Mouse (Mus musculus) stomach, postnatal 0 days (tissue): ENCODE data around the gene Prkcb. TPM values are rescaled to one million over a fixed set of nuclear protein-coding genes. Genes with fewer than 3 reads are reported as not detected.

ENCODE experiments used
- ATAC-seq: fragments of 200-750 bp; cut with Nextera tagmentation; 2 replicates; pipeline ENCODE4 v1.8.0; 2017; ENCODE audit not compliant: low FRiP score, low TSS enrichment
- DNase-seq: peaks from one replicate; pipeline ENCODE4 v3.0.0-alpha.2; 2016; ENCODE audit warnings: low spot score
- H3K27ac ChIP-seq: fragments of 300-500 bp; sonication (generic); replicated peaks from 2 replicates; pipeline ENCODE4 v1.5.1; 2014; ENCODE audit warnings: mild to moderate bottlenecking, control low read depth
- H3K27me3 ChIP-seq: fragments of 300-500 bp; sonication (generic); 2 replicates; pipeline ENCODE4 v1.6.1; 2014; ENCODE audit warnings: low read length; ENCODE audit not compliant: control insufficient read depth, insufficient read depth
- H3K36me3 ChIP-seq: fragments of 300-500 bp; sonication (generic); 2 replicates; pipeline ENCODE4 v1.6.1; 2014; ENCODE audit warnings: low read length, mixed read lengths; ENCODE audit not compliant: control insufficient read depth, insufficient read depth
- H3K4me1 ChIP-seq: fragments of 300-500 bp; sonication (generic); replicated peaks from 2 replicates; pipeline ENCODE4 v1.6.1; 2014; ENCODE audit warnings: antibody characterized with exemption; ENCODE audit not compliant: control insufficient read depth, insufficient read depth
- H3K4me2 ChIP-seq: fragments of 300-500 bp; sonication (generic); replicated peaks from 2 replicates; pipeline ENCODE4 v1.6.1; 2014; ENCODE audit warnings: low read depth, mild to moderate bottlenecking, control low read depth, moderate library complexity
- H3K4me3 ChIP-seq: fragments of 300-500 bp; sonication (generic); 2 replicates; pipeline ENCODE4 v1.5.1; 2014; ENCODE audit warnings: low read depth, low read length, control low read depth
- H3K9ac ChIP-seq: fragments of 300-500 bp; sonication (generic); 2 replicates; pipeline ENCODE4 v1.6.1; 2014; ENCODE audit warnings: mild to moderate bottlenecking, low read length, control low read depth, mixed read lengths
- H3K9me3 ChIP-seq: fragments of 300-500 bp; sonication (generic); 2 replicates; pipeline ENCODE4 v1.6.1; 2016; ENCODE audit warnings: low read length; ENCODE audit not compliant: control insufficient read depth
- CTCF ChIP-seq: IDR thresholded peaks from 2 replicates; pipeline ENCODE4 v1.5.1; 2016; ENCODE audit warnings: antibody characterized with exemption, low read depth, mild to moderate bottlenecking, moderate library complexity
- EP300 ChIP-seq: optimal IDR thresholded peaks from 2 replicates; pipeline ENCODE3; 2016; ENCODE audit warnings: antibody characterized with exemption
- WGBS: fragments of 180-500 bp; shearing (Covaris S2); extraction: QIAGEN DNeasy Blood & Tissue Kit; methylation state at CpG from one replicate; pipeline ENCODE4 v1.1.7; 2014; 5-methylcytosine and 5-hydroxymethylcytosine counted together
- polyA plus RNA-seq: library from polyadenylated mRNA; unstranded; fragments of >200 nt; fragmentation: Nextera tagmentation; extraction: Ambion mirVana; gene quantifications from 2 replicates; pipeline ENCODE4 v1.2.1, GENCODE M21; 2015

The Prkcb gene
- polyA plus RNA-seq, 1 experiment from 2014 or later: 7.9 TPM

GRCm38 (mm10) chr7:122294111-122294510, 5.6 kb downstream of the Prkcb start:
- H3K9me3 ChIP-seq: no peaks in the 10 kb centered on the region
- H3K36me3 ChIP-seq: no peaks in the 10 kb centered on the region
- ATAC-seq (no peak), DNase-seq (no peak)
- no peak for TF ChIP-seq CTCF
- no peak for TF ChIP-seq EP300
- no peak overlapping the region for H3K9ac ChIP-seq
- no peak overlapping the region for H3K27ac ChIP-seq
- H3K27me3 ChIP-seq: peaks cover 5% of the 10 kb centered on the region; the same call in 1 of the 2 replicates
- no peaks in the 10 kb centered on the region for H3K4me1 ChIP-seq
- H3K4me3 ChIP-seq: no peak overlapping the region
- 44% methylated on average over 7 of the region's 7 CpGs for WGBS
- H3K4me2 ChIP-seq: no peak overlapping the region

- Histone ChIP-seq H3K27ac (no peak overlapping the region), H3K27me3 (no peaks in the 10 kb centered on the region), H3K9ac (no peak overlapping the region), H3K4me2 (no peak overlapping the region), H3K4me1 (no peaks in the 10 kb centered on the region), H3K36me3 (no peaks in the 10 kb centered on the region), H3K9me3 (no peaks in the 10 kb centered on the region), H3K4me3 (no peak overlapping the region)
- ATAC-seq: no peak
- DNase-seq: no peak
- WGBS: 83% methylated on average over 4 of the region's 4 CpGs
- TF ChIP-seq CTCF: no peak
- no peak for TF ChIP-seq EP300
Observed at GRCm38 (mm10) chr7:122295363-122295762, 6.8 kb downstream of the Prkcb start.

GRCm38 (mm10) chr7:122296331-122296730, 7.8 kb downstream of the Prkcb start:
- WGBS: 77% methylated on average over 1 of the region's 1 CpGs
- Histone ChIP-seq H3K4me1 (no peaks in the 10 kb centered on the region), H3K4me2 (no peak overlapping the region), H3K9ac (no peak overlapping the region), H3K36me3 (no peaks in the 10 kb centered on the region), H3K27me3 (no peaks in the 10 kb centered on the region), H3K4me3 (no peak overlapping the region), H3K9me3 (no peaks in the 10 kb centered on the region), H3K27ac (no peak overlapping the region)
- no peak for TF ChIP-seq EP300
- no peak for TF ChIP-seq CTCF
- no peak for ATAC-seq
- DNase-seq: no peak

- Histone ChIP-seq H3K27me3 (no peaks in the 10 kb centered on the region), H3K36me3 (no peaks in the 10 kb centered on the region), H3K9ac (no peak overlapping the region), H3K4me3 (no peak overlapping the region), H3K9me3 (no peaks in the 10 kb centered on the region), H3K27ac (no peak overlapping the region), H3K4me2 (no peak overlapping the region), H3K4me1 (no peaks in the 10 kb centered on the region)
- TF ChIP-seq CTCF (no peak), EP300 (no peak)
- DNase-seq: no peak
- 87% methylated on average over 3 of the region's 3 CpGs for WGBS
- no peak for ATAC-seq
Observed at GRCm38 (mm10) chr7:122296805-122297204, 8.3 kb downstream of the Prkcb start.

GRCm38 (mm10) chr7:122297627-122298026, 9.1 kb downstream of the Prkcb start:
- Histone ChIP-seq H3K9ac (no peak overlapping the region), H3K36me3 (no peaks in the 10 kb centered on the region), H3K27ac (no peak overlapping the region), H3K9me3 (no peaks in the 10 kb centered on the region), H3K4me3 (no peak overlapping the region), H3K4me2 (no peak overlapping the region), H3K4me1 (no peaks in the 10 kb centered on the region), H3K27me3 (no peaks in the 10 kb centered on the region)
- ATAC-seq (no peak), DNase-seq (no peak)
- TF ChIP-seq CTCF (no peak), EP300 (no peak)
- 42% methylated on average over 3 of the region's 3 CpGs for WGBS

GRCm38 (mm10) chr7:122298715-122299114, 10.2 kb downstream of the Prkcb start:
- no peak overlapping the region for H3K9ac ChIP-seq
- no peak for TF ChIP-seq EP300
- TF ChIP-seq CTCF: no peak
- no peak overlapping the region for H3K4me3 ChIP-seq
- no peak for DNase-seq
- 75% methylated on average over 2 of the region's 2 CpGs for WGBS
- H3K27ac ChIP-seq: no peak overlapping the region
- H3K9me3 ChIP-seq: no peaks in the 10 kb centered on the region
- H3K4me2 ChIP-seq: no peak overlapping the region
- H3K36me3 ChIP-seq: no peaks in the 10 kb centered on the region
- H3K4me1 ChIP-seq: no peaks in the 10 kb centered on the region
- no peaks in the 10 kb centered on the region for H3K27me3 ChIP-seq
- ATAC-seq: no peak
